Mouse (Mus musculus): ENCODE data around the gene Msh2. TPM values are rescaled to one million over a fixed set of nuclear protein-coding genes. Genes with fewer than 3 reads are reported as not detected.

Gene Msh2
- 10 to 100 TPM in 1 of 2 experiments, 1 to 10 TPM in 1; 3.2 to 12.9 TPM for polyA plus RNA-seq (2012; fragmentation: generic; extraction: Trizol)

DNA sequence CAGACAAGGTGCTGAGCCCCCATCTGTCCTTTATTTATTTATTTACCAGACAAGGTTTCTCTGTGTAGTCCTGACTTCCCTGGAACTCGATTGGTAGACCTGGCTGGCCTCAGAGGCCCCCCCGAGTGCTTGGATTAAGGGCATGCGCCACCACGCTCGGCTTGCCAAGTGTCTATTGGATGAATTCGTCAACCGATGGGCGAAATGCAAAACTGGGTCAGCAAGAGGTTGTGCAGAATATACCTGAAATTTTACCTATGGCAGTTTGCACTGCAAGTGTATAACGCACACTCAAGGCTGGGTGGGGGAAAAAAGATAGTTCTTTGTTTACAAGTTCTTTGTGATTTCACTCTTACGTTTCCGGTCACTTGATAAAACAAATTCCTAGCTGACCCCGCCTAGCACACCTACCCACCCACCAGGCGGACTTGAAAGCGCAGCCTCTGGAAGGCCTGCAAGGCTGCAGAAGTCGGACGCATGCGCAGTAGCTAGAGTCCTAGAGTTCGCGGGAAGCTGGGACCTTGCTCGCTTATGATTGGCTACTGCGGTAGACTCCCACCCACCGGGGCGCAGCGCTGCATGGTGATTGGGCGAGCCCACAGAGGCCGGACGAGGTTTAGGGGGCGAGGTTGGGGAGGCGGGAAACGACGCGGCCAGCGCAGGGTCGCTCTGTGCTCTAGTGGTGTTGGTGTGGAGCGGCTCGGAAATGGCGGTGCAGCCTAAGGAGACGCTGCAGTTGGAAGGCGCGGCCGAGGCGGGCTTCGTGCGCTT lies at the start of gene Msh2:
Gene Msh2 (plus strand): TSS at position 441 of the 771 bp plus-strand sequence.

Other genes with a start within 250 kb of the Msh2 start
- not detected for gene Stpg4, start 244.6 kb upstream of the Msh2 start, polyA plus RNA-seq (2012; fragmentation: generic; extraction: Trizol)
- gene Calm2, start 225.4 kb upstream of the Msh2 start, polyA plus RNA-seq (2012; fragmentation: generic; extraction: Trizol), result 100 to 1,000 TPM in 1 of 2 experiments, 10 to 100 TPM in 1; 85.7 to 426 TPM
- gene Epcam, start 36.4 kb upstream of the Msh2 start, polyA plus RNA-seq (2012; fragmentation: generic; extraction: Trizol), result not detected
- under 1 TPM in 1 of 2 experiments, not detected in 1; 0.01 TPM for gene Kcnk12, start 125.7 kb downstream of the Msh2 start, polyA plus RNA-seq (2012; fragmentation: generic; extraction: Trizol)
- gene Rpl36-ps4, start 248.6 kb downstream of the Msh2 start, polyA plus RNA-seq (2012; fragmentation: generic; extraction: Trizol), result not detected